9 mouse cellular contexts compared by ENCODE assay signal in the genomic region with DNA sequence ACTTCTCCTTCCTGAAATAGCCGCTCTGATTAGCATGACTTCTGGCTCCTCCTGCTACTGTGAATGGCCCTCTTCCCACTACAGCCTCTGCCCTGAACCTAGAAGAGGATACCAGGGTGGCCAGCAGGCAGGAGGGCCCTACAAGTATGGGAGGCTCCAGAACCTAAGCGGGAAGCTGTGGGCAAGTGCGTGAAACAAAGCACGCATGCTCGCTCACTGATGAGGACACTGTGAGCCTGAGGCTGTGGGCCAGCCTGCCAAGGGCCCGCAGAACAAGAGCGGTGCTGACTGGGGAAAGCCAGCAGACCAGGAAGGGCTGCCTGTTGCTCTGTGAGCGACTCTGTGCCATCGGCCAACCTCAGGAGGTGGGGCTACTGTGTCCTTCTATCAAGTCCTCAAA.
DNase-seq lines count a peak whose midpoint lies in the region; ATAC-seq lines count a peak whose summit lies in the region.
"Had no signal": no experiment of that assay in that cellular context is flagged by ENCODE, and none has a peak within 500 bp of the region (broad histone marks: within the 10 kb centered on the region; RNA-seq: fewer than 3 reads in every experiment).

No protein-coding gene starts in this region.

- no peak overlapping the region for H3K27ac ChIP-seq in forebrain, embryonic 16.5 days (ENCODE audit: low read length)
- no peak overlapping the region for H3K27ac ChIP-seq in forebrain, embryonic 10.5 days
- peak overlapping the region; percentile 18 for H3K27ac ChIP-seq in stomach, embryonic 16.5 days (ENCODE audit: low read length)
- H3K27ac ChIP-seq: embryonic facial prominence, embryonic 15.5 days had no signal

- H3K4me1 ChIP-seq in forebrain, embryonic 16.5 days (replicated peaks; ENCODE audit: control insufficient read depth, insufficient read depth, low read length), result peaks cover 2% of the 10 kb centered on the region; the same call in 1 of the 2 replicates
- H3K4me1 ChIP-seq in forebrain, embryonic 10.5 days, result peaks cover 31% of the 10 kb centered on the region
- H3K4me1 ChIP-seq in stomach, embryonic 16.5 days (ENCODE audit: control insufficient read depth, insufficient read depth, low read length), result peaks cover 10% of the 10 kb centered on the region

- H3K4me3 ChIP-seq in forebrain, embryonic 16.5 days (replicated peaks; ENCODE audit: low read length), result no peak overlapping the region
- no peak overlapping the region for H3K4me3 ChIP-seq in forebrain, embryonic 10.5 days
- no peak overlapping the region for H3K4me3 ChIP-seq in stomach, embryonic 16.5 days (replicated peaks; ENCODE audit: low read length)
- H3K4me3 ChIP-seq: embryonic facial prominence, embryonic 15.5 days had no signal

- peak; percentile 42; the same call in 1 of the 2 replicates for ATAC-seq in forebrain, embryonic 16.5 days
- no peak for ATAC-seq in stomach, embryonic 16.5 days (ENCODE audit: insufficient read depth, low FRiP score)

- no peaks in the 10 kb centered on the region for H3K9me3 ChIP-seq in forebrain, embryonic 16.5 days (ENCODE audit: control insufficient read depth, low read length)
- H3K9me3 ChIP-seq in forebrain, embryonic 10.5 days, result no peaks in the 10 kb centered on the region
- H3K9me3 ChIP-seq in stomach, embryonic 16.5 days (replicated peaks; ENCODE audit: control insufficient read depth, low read length), result no peaks in the 10 kb centered on the region
- H3K9me3 ChIP-seq: embryonic facial prominence, embryonic 15.5 days had no signal

- no peak for DNase-seq in forebrain, embryonic 10.5 days (ENCODE audit: extremely low spot score, low spot score)
- DNase-seq in retina, postnatal 1 day, result peak; percentile 18
- no peak for DNase-seq in retina, embryonic 14.5 days (ENCODE audit: low spot score)
- DNase-seq in kidney, adult 9 months, result peak; percentile 72
- DNase-seq in adipocyte (ENCODE audit: low spot score), result no peak
- no peak for DNase-seq in B cell, adult 2 months

- H3K27me3 ChIP-seq in forebrain, embryonic 16.5 days (replicated peaks; ENCODE audit: control insufficient read depth, insufficient read depth, low read length), result no peaks in the 10 kb centered on the region
- no peaks in the 10 kb centered on the region for H3K27me3 ChIP-seq in forebrain, embryonic 10.5 days (ENCODE audit: poor library complexity, severe bottlenecking)
- H3K27me3 ChIP-seq in stomach, embryonic 16.5 days (ENCODE audit: control insufficient read depth, insufficient read depth, low read length), result no peaks in the 10 kb centered on the region
- H3K27me3 ChIP-seq: embryonic facial prominence, embryonic 15.5 days had no signal

- 80% methylated on average over 9 of the region's 9 CpGs for WGBS in forebrain, embryonic 16.5 days
- 81% methylated on average over 9 of the region's 9 CpGs for WGBS in forebrain, embryonic 10.5 days
- WGBS in stomach, embryonic 16.5 days, result 74% methylated on average over 9 of the region's 9 CpGs

- no peak overlapping the region for H3K4me2 ChIP-seq in forebrain, embryonic 16.5 days (ENCODE audit: low read length)
- H3K4me2 ChIP-seq in stomach, embryonic 16.5 days (ENCODE audit: low read depth, low read length), result no peak overlapping the region
- H3K4me2 ChIP-seq: embryonic facial prominence, embryonic 15.5 days had no signal

- H3K36me3 ChIP-seq in forebrain, embryonic 16.5 days (ENCODE audit: control insufficient read depth, insufficient read depth), result no peaks in the 10 kb centered on the region
- no peaks in the 10 kb centered on the region for H3K36me3 ChIP-seq in forebrain, embryonic 10.5 days (replicated peaks)
- H3K36me3 ChIP-seq in stomach, embryonic 16.5 days (ENCODE audit: control insufficient read depth, insufficient read depth, low read length), result no peaks in the 10 kb centered on the region
- H3K36me3 ChIP-seq: embryonic facial prominence, embryonic 15.5 days had no signal

- H3K9ac ChIP-seq in forebrain, embryonic 16.5 days (replicated peaks; ENCODE audit: low read depth, low read length), result no peak overlapping the region
- no peak overlapping the region for H3K9ac ChIP-seq in stomach, embryonic 16.5 days (ENCODE audit: low read length)
- H3K9ac ChIP-seq: embryonic facial prominence, embryonic 15.5 days had no signal

Comparison
In these comparisons a context has a peak if more than half of its experiments do, and no peak if none do; other contexts are left out.
1. DNase-seq: peak in retina, postnatal 1 day (single experiment) and kidney, adult 9 months (single experiment); none in forebrain, embryonic 10.5 days (single experiment), retina, embryonic 14.5 days (single experiment), adipocyte (single experiment) and B cell, adult 2 months (0 of 2).